Comparison of ENCODE assay signal across 26 mouse cellular contexts in the genomic region with DNA sequence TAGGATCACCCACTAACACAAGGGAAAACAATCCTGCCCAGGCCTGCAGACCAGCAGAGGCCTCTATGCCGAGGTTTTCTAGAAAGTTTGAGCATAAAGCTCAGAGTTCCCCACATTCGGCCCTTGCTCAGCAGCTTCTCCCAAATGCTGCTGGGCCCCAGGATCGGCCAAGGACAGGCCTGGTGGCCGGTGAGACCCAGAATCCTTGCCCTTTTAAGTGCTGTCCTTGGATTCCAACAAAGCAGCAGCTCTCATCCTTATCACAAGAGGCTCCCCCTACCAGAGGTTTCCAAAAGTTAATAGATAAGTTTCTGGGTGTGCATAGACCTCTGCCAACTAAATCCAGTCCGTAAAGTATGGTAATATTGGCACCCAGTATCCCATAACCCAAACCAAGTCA. TPM values are rescaled to one million over a fixed set of nuclear protein-coding genes. Genes with fewer than 3 reads are reported as not detected.
DNase-seq lines count a peak whose midpoint lies in the region; ATAC-seq lines count a peak whose summit lies in the region.
"Had no signal": no experiment of that assay in that cellular context is flagged by ENCODE, and none has a peak within 500 bp of the region (broad histone marks: within the 10 kb centered on the region; RNA-seq: fewer than 3 reads in every experiment).

No protein-coding gene starts in this region.

- H3K4me2 ChIP-seq in forebrain, embryonic 13.5 days = no peak overlapping the region
- no peak overlapping the region for H3K4me2 ChIP-seq in forebrain, embryonic 15.5 days (replicated peaks)
- H3K4me2 ChIP-seq in heart, embryonic 12.5 days = no peak overlapping the region
- H3K4me2 ChIP-seq: embryonic facial prominence, embryonic 12.5 days; forebrain, embryonic 12.5 days; heart, embryonic 11.5 days; hindbrain, embryonic 14.5 days had no signal

- H3K36me3 ChIP-seq in forebrain, embryonic 13.5 days (ENCODE audit: poor library complexity, severe bottlenecking) = peaks cover 25% of the 10 kb centered on the region
- peaks cover 19% of the 10 kb centered on the region for H3K36me3 ChIP-seq in forebrain, embryonic 15.5 days
- H3K36me3 ChIP-seq in heart, embryonic 12.5 days = peaks cover 21% of the 10 kb centered on the region

- H3K4me1 ChIP-seq in forebrain, embryonic 13.5 days = no peaks in the 10 kb centered on the region
- no peaks in the 10 kb centered on the region for H3K4me1 ChIP-seq in forebrain, embryonic 15.5 days
- H3K4me1 ChIP-seq in heart, embryonic 12.5 days (replicated peaks) = peaks cover 16% of the 10 kb centered on the region
- H3K4me1 ChIP-seq: embryonic facial prominence, embryonic 12.5 days; forebrain, embryonic 12.5 days had no signal

- peak overlapping the region; percentile 8; the same call in 1 of the 2 replicates for H3K9ac ChIP-seq in forebrain, embryonic 13.5 days
- no peak overlapping the region for H3K9ac ChIP-seq in forebrain, embryonic 15.5 days (replicated peaks)
- no peak overlapping the region for H3K9ac ChIP-seq in heart, embryonic 12.5 days
- H3K9ac ChIP-seq: embryonic facial prominence, embryonic 12.5 days; forebrain, embryonic 12.5 days; forebrain, postnatal 0 days; hindbrain, embryonic 14.5 days had no signal

- no peaks in the 10 kb centered on the region for H3K27me3 ChIP-seq in forebrain, embryonic 13.5 days
- no peaks in the 10 kb centered on the region for H3K27me3 ChIP-seq in forebrain, embryonic 15.5 days
- H3K27me3 ChIP-seq in heart, embryonic 12.5 days (replicated peaks) = no peaks in the 10 kb centered on the region
- H3K27me3 ChIP-seq: embryonic facial prominence, embryonic 12.5 days; forebrain, embryonic 12.5 days had no signal

- H3K9me3 ChIP-seq in forebrain, embryonic 13.5 days (replicated peaks) = no peaks in the 10 kb centered on the region
- H3K9me3 ChIP-seq in forebrain, embryonic 15.5 days = no peaks in the 10 kb centered on the region
- H3K9me3 ChIP-seq in heart, embryonic 12.5 days (replicated peaks) = no peaks in the 10 kb centered on the region
- H3K9me3 ChIP-seq: embryonic facial prominence, embryonic 12.5 days; forebrain, embryonic 12.5 days had no signal

- H3K4me3 ChIP-seq in forebrain, embryonic 13.5 days = no peak overlapping the region
- H3K4me3 ChIP-seq in forebrain, embryonic 15.5 days = no peak overlapping the region
- no peak overlapping the region for H3K4me3 ChIP-seq in heart, embryonic 12.5 days
- H3K4me3 ChIP-seq: embryonic facial prominence, embryonic 12.5 days; erythroblast, embryonic 14.5 days; forebrain, embryonic 12.5 days; gastrocnemius, adult 2 months had no signal

- 83% methylated on average over 5 of the region's 5 CpGs for WGBS in forebrain, embryonic 13.5 days
- WGBS in forebrain, embryonic 15.5 days = 86% methylated on average over 5 of the region's 5 CpGs
- WGBS in heart, embryonic 12.5 days = 38% methylated on average over 5 of the region's 5 CpGs

- no peak for ATAC-seq in forebrain, embryonic 13.5 days
- ATAC-seq in forebrain, embryonic 15.5 days (replicated peaks) = no peak
- no peak for ATAC-seq in heart, embryonic 12.5 days (ENCODE audit: insufficient number of reproducible peaks, low FRiP score)
- ATAC-seq: CD4-positive, CD25-positive, alpha-beta regulatory T cell, adult 4 months; forebrain, postnatal 0 days; hindbrain, postnatal 0 days; inflammation-experienced regulatory T-cells, adult 6 months; intestine, embryonic 16.5 days had no signal

- DNase-seq in adrenal gland, postnatal 14 days = peak; percentile 29
- DNase-seq in adrenal gland, postnatal 25 days = no peak
- DNase-seq in heart, postnatal 4 days = no peak
- DNase-seq: cerebellum, adult 18-20 months; cerebellum, adult 9-10 months; cerebellum, postnatal 14 days; forebrain, postnatal 0 days; gastrocnemius, adult 2 months; gastrocnemius, postnatal 14 days; heart, adult 18-20 months; heart, postnatal 36 days; kidney, adult 18-20 months; kidney, adult 9 months had no signal

- no peak overlapping the region for H3K27ac ChIP-seq in forebrain, embryonic 13.5 days
- H3K27ac ChIP-seq in forebrain, embryonic 15.5 days (replicated peaks) = no peak overlapping the region
- H3K27ac ChIP-seq in heart, embryonic 12.5 days (ENCODE audit: poor library complexity, severe bottlenecking) = peak overlapping the region; percentile 48; the same call in 1 of the 2 replicates
- H3K27ac ChIP-seq: embryonic facial prominence, embryonic 12.5 days; forebrain, embryonic 12.5 days; gastrocnemius, adult 2 months; hindbrain, embryonic 14.5 days; hindbrain, postnatal 0 days had no signal

RNA-seq across cellular contexts. Expression of gene 1700022I11Rik, which starts 4.5 kb away (rescaled TPM):
- total RNA-seq in adrenal gland, postnatal 14 days (2021) = not detected in 2 replicates
- total RNA-seq in adrenal gland, postnatal 25 days (2021) = not detected in 2 replicates
- 0.48 and 0.81 TPM in 2 replicates for polyA plus RNA-seq in forebrain, embryonic 13.5 days (2015; fragmentation: Nextera tagmentation; extraction: Ambion mirVana)
- 0.41 TPM in 2 replicates for polyA plus RNA-seq in forebrain, embryonic 15.5 days (2015; fragmentation: Nextera tagmentation; extraction: Ambion mirVana)
- polyA plus RNA-seq in heart, embryonic 12.5 days (2016; fragmentation: Nextera tagmentation; extraction: Ambion mirVana) = 0.23 and 0.49 TPM in 2 replicates
- not detected for total RNA-seq in heart, postnatal 4 days (2021)
- total RNA-seq: forebrain, postnatal 0 days; gastrocnemius, adult 2 months; gastrocnemius, postnatal 14 days; gastrocnemius, postnatal 4 days; heart, adult 18-20 months; heart, postnatal 36 days; hindbrain, postnatal 0 days had no signal
- polyA plus RNA-seq: erythroblast, embryonic 14.5 days; intestine, embryonic 16.5 days had no signal

RNA-seq across cellular contexts. Expression of gene Dnajb5, which starts 24.3 kb away (rescaled TPM):
- total RNA-seq in adrenal gland, postnatal 14 days (2021) = 17.6 and 18.4 TPM in 2 replicates
- total RNA-seq in adrenal gland, postnatal 25 days (2021) = 12.5 TPM in 2 replicates
- 34.6 and 46.7 TPM in 2 replicates for polyA plus RNA-seq in forebrain, embryonic 13.5 days (2015; fragmentation: Nextera tagmentation; extraction: Ambion mirVana)
- polyA plus RNA-seq in forebrain, embryonic 15.5 days (2015; fragmentation: Nextera tagmentation; extraction: Ambion mirVana) = 49.3 and 55.1 TPM in 2 replicates
- 15.6 and 17.7 TPM in 2 replicates for polyA plus RNA-seq in heart, embryonic 12.5 days (2016; fragmentation: Nextera tagmentation; extraction: Ambion mirVana)
- total RNA-seq in heart, postnatal 4 days (2021) = 10 to 100 TPM; 82.4 to 91.9 TPM
- polyA plus RNA-seq: erythroblast, embryonic 14.5 days had no signal

RNA-seq across cellular contexts. Expression of gene Vcp, which starts 26.4 kb away (rescaled TPM):
- 265 and 269 TPM in 2 replicates for total RNA-seq in adrenal gland, postnatal 14 days (2021)
- 299 and 392 TPM in 2 replicates for total RNA-seq in adrenal gland, postnatal 25 days (2021)
- 545 and 570 TPM in 2 replicates for polyA plus RNA-seq in forebrain, embryonic 13.5 days (2015; fragmentation: Nextera tagmentation; extraction: Ambion mirVana)
- 505 and 521 TPM in 2 replicates for polyA plus RNA-seq in forebrain, embryonic 15.5 days (2015; fragmentation: Nextera tagmentation; extraction: Ambion mirVana)
- 568 and 582 TPM in 2 replicates for polyA plus RNA-seq in heart, embryonic 12.5 days (2016; fragmentation: Nextera tagmentation; extraction: Ambion mirVana)
- 100 to 1,000 TPM; 291 to 295 TPM for total RNA-seq in heart, postnatal 4 days (2021)

RNA-seq across cellular contexts. Expression of gene Fancg, which starts 36.4 kb away (rescaled TPM):
- 8.7 and 10.2 TPM in 2 replicates for total RNA-seq in adrenal gland, postnatal 14 days (2021)
- total RNA-seq in adrenal gland, postnatal 25 days (2021) = 15.7 and 20.9 TPM in 2 replicates
- 22.9 and 23.5 TPM in 2 replicates for polyA plus RNA-seq in forebrain, embryonic 13.5 days (2015; fragmentation: Nextera tagmentation; extraction: Ambion mirVana)
- 28.1 and 29.9 TPM in 2 replicates for polyA plus RNA-seq in forebrain, embryonic 15.5 days (2015; fragmentation: Nextera tagmentation; extraction: Ambion mirVana)
- polyA plus RNA-seq in heart, embryonic 12.5 days (2016; fragmentation: Nextera tagmentation; extraction: Ambion mirVana) = 12.2 and 12.9 TPM in 2 replicates
- total RNA-seq in heart, postnatal 4 days (2021) = 1 to 10 TPM; 7.4 to 8.2 TPM

RNA-seq across cellular contexts. Expression of gene Pigo, which starts 51.8 kb away (rescaled TPM):
- total RNA-seq in adrenal gland, postnatal 14 days (2021) = 16.8 and 17.3 TPM in 2 replicates
- 26.1 and 27.5 TPM in 2 replicates for total RNA-seq in adrenal gland, postnatal 25 days (2021)
- 21.4 and 25.3 TPM in 2 replicates for polyA plus RNA-seq in forebrain, embryonic 13.5 days (2015; fragmentation: Nextera tagmentation; extraction: Ambion mirVana)
- polyA plus RNA-seq in forebrain, embryonic 15.5 days (2015; fragmentation: Nextera tagmentation; extraction: Ambion mirVana) = 23.2 and 23.8 TPM in 2 replicates
- polyA plus RNA-seq in heart, embryonic 12.5 days (2016; fragmentation: Nextera tagmentation; extraction: Ambion mirVana) = 15.8 and 18.7 TPM in 2 replicates
- total RNA-seq in heart, postnatal 4 days (2021) = 10 to 100 TPM; 24.7 to 24.9 TPM
